Mouse (Mus musculus) megakaryocyte, embryonic 14.5 days (primary cell): Measurements from ENCODE around the gene Sphkap.

Experiments used
- FLI1 ChIP-seq: IDR thresholded peaks from 2 replicates; pipeline ENCODE4 v1.6.1; 2012; ENCODE audit warnings: low read length, inconsistent platforms, mixed read lengths
- GATA1 ChIP-seq: IDR thresholded peaks from 3 replicates; pipeline ENCODE4 v1.6.1; 2012; ENCODE audit warnings: mixed read lengths, low read length, inconsistent platforms, borderline replicate concordance

DNA sequence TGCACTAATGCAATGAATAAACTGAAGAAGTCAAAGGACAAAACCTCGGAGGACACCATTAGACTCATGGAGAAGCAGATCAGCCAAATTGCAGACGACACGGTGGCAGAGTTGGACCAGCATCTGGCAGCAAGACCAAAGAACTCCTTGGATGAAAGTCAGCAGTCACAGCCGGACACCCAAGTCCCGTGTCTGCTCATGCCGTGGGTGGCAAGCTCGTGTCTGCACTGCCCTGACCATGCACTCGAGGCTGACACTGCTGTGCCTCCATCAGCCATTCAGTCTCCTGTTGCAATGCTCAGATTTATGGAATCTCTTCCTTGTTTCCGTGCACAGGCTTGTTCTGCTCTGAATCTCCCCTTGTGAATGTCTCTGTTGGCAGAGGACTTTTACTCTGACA lies 92.9 kb downstream of the Sphkap start:
- TF ChIP-seq GATA1 (no peak), FLI1 (no peak)
